Mouse (Mus musculus): ENCODE measurements around the gene B230307C23Rik.

- no peak for TF ChIP-seq CTCF (IDR thresholded peaks at IDR 0.05; ENCODE audit: control insufficient read depth, insufficient read depth, low read length)
- no peak for TF ChIP-seq POLR2A (IDR thresholded peaks at IDR 0.05; ENCODE audit: borderline replicate concordance, control insufficient read depth, low read depth, low read length)
Observed at GRCm38 (mm10) chr16:97984589-97984988, 12.5 kb upstream of the B230307C23Rik start.

Data from bone marrow, adult 2 months (tissue).